Comparison of ENCODE assay signal across 11 mouse cellular contexts in genomic region chr7:28558486-28558885, GRCm38 (mm10). TPM values are rescaled to one million over a fixed set of nuclear protein-coding genes. Genes with fewer than 3 reads are reported as not detected.
DNase-seq lines count a peak whose midpoint lies in the region; ATAC-seq lines count a peak whose summit lies in the region.
"Had no signal": no experiment of that assay in that cellular context is flagged by ENCODE, and none has a peak within 500 bp of the region (broad histone marks: within the 10 kb centered on the region; RNA-seq: fewer than 3 reads in every experiment).

No protein-coding gene starts in this region.

- intact Hi-C loops in heart, postnatal 10 days (cut with DNase I): no loop called here

- no peak overlapping the region for H3K9ac ChIP-seq in heart, embryonic 12.5 days
- H3K9ac ChIP-seq in lung, embryonic 15.5 days: no peak overlapping the region
- H3K9ac ChIP-seq in midbrain, embryonic 13.5 days (replicated peaks): no peak overlapping the region
- H3K9ac ChIP-seq in forebrain, embryonic 12.5 days: no peak overlapping the region

- H3K4me1 ChIP-seq in heart, embryonic 12.5 days (replicated peaks): peaks cover 34% of the 10 kb centered on the region
- peaks cover 38% of the 10 kb centered on the region for H3K4me1 ChIP-seq in lung, embryonic 15.5 days
- H3K4me1 ChIP-seq in midbrain, embryonic 13.5 days (replicated peaks): peaks cover 4% of the 10 kb centered on the region; the same call in 1 of the 2 replicates
- peaks cover 5% of the 10 kb centered on the region; the same call in 1 of the 2 replicates for H3K4me1 ChIP-seq in forebrain, embryonic 12.5 days

- WGBS in heart, embryonic 12.5 days: 60% methylated on average over 4 of the region's 4 CpGs
- WGBS in lung, embryonic 15.5 days: 43% methylated on average over 4 of the region's 4 CpGs
- 72% methylated on average over 4 of the region's 4 CpGs for WGBS in midbrain, embryonic 13.5 days
- WGBS in forebrain, embryonic 12.5 days: 71% methylated on average over 4 of the region's 4 CpGs

- ATAC-seq in heart, embryonic 12.5 days (ENCODE audit: insufficient number of reproducible peaks, low FRiP score): no peak
- peak; percentile 87 for ATAC-seq in lung, embryonic 15.5 days (ENCODE audit: borderline replicate concordance, extremely low read depth, low FRiP score, low TSS enrichment)
- ATAC-seq in midbrain, embryonic 13.5 days: no peak
- ATAC-seq in forebrain, embryonic 12.5 days (ENCODE audit: low FRiP score): no peak

- no peaks in the 10 kb centered on the region for H3K9me3 ChIP-seq in heart, embryonic 12.5 days (replicated peaks)
- no peaks in the 10 kb centered on the region for H3K9me3 ChIP-seq in lung, embryonic 15.5 days
- 0 out of 2 replicates have a peak, but pooled peaks cover under 1% of the 10 kb centered on the region for H3K9me3 ChIP-seq in midbrain, embryonic 13.5 days
- no peaks in the 10 kb centered on the region for H3K9me3 ChIP-seq in forebrain, embryonic 12.5 days
- H3K9me3 ChIP-seq: G1E had no signal

- no peaks in the 10 kb centered on the region for H3K27me3 ChIP-seq in heart, embryonic 12.5 days (replicated peaks)
- no peaks in the 10 kb centered on the region for H3K27me3 ChIP-seq in lung, embryonic 15.5 days
- H3K27me3 ChIP-seq in midbrain, embryonic 13.5 days: no peaks in the 10 kb centered on the region
- H3K27me3 ChIP-seq in forebrain, embryonic 12.5 days: no peaks in the 10 kb centered on the region

- H3K4me2 ChIP-seq in heart, embryonic 12.5 days: no peak overlapping the region
- H3K4me2 ChIP-seq in lung, embryonic 15.5 days: no peak overlapping the region
- H3K4me2 ChIP-seq in midbrain, embryonic 13.5 days (replicated peaks): no peak overlapping the region
- no peak overlapping the region for H3K4me2 ChIP-seq in forebrain, embryonic 12.5 days

- DNase-seq in heart, adult 18-20 months: peak; percentile 66 to 79
- DNase-seq in ZHBTc4 (ENCODE audit: low read depth, low spot score): peak; percentile 60
- peak; percentile 70 to 72 for DNase-seq in heart, postnatal 10 days
- no peak for DNase-seq in embryo, embryonic 11 days

- no peak overlapping the region for H3K27ac ChIP-seq in heart, embryonic 12.5 days (ENCODE audit: poor library complexity, severe bottlenecking)
- peak overlapping the region; percentile 82 for H3K27ac ChIP-seq in lung, embryonic 15.5 days
- H3K27ac ChIP-seq in midbrain, embryonic 13.5 days: no peak overlapping the region
- no peak overlapping the region for H3K27ac ChIP-seq in forebrain, embryonic 12.5 days

- peaks cover 51% of the 10 kb centered on the region for H3K36me3 ChIP-seq in heart, embryonic 12.5 days
- peaks cover 38% of the 10 kb centered on the region for H3K36me3 ChIP-seq in lung, embryonic 15.5 days
- H3K36me3 ChIP-seq in midbrain, embryonic 13.5 days: peaks cover 54% of the 10 kb centered on the region
- H3K36me3 ChIP-seq in forebrain, embryonic 12.5 days (replicated peaks): peaks cover 48% of the 10 kb centered on the region

- no peak overlapping the region for H3K4me3 ChIP-seq in heart, embryonic 12.5 days
- H3K4me3 ChIP-seq in lung, embryonic 15.5 days: no peak overlapping the region
- H3K4me3 ChIP-seq in midbrain, embryonic 13.5 days (replicated peaks): no peak overlapping the region
- H3K4me3 ChIP-seq in forebrain, embryonic 12.5 days (replicated peaks): no peak overlapping the region

RNA-seq across cellular contexts. Expression of gene Nccrp1, which starts 11.4 kb away (rescaled TPM):
- not detected for total RNA-seq in heart, adult 18-20 months (2021)
- polyA plus RNA-seq in heart, embryonic 12.5 days (2016; fragmentation: Nextera tagmentation; extraction: Ambion mirVana): not detected in 2 replicates
- total RNA-seq in heart, postnatal 10 days (2021): not detected
- not detected in 2 replicates for polyA plus RNA-seq in lung, embryonic 15.5 days (2015; fragmentation: Nextera tagmentation; extraction: Ambion mirVana)
- not detected in 2 replicates for polyA plus RNA-seq in midbrain, embryonic 13.5 days (2015; fragmentation: Nextera tagmentation; extraction: Ambion mirVana)
- not detected in 2 replicates for polyA plus RNA-seq in forebrain, embryonic 12.5 days (2016; fragmentation: Nextera tagmentation; extraction: Ambion mirVana)
- total RNA-seq: G1E had no signal
- polyA plus RNA-seq: embryonic facial prominence, embryonic 11.5 days; limb, embryonic 11.5 days had no signal

RNA-seq across cellular contexts. Expression of gene Sycn, which starts 17.8 kb away (rescaled TPM):
- not detected for total RNA-seq in heart, adult 18-20 months (2021)
- not detected in 2 replicates for polyA plus RNA-seq in heart, embryonic 12.5 days (2016; fragmentation: Nextera tagmentation; extraction: Ambion mirVana)
- total RNA-seq in heart, postnatal 10 days (2021): not detected
- 0.53 TPM in 1 of 2 replicates, not detected in the other for polyA plus RNA-seq in lung, embryonic 15.5 days (2015; fragmentation: Nextera tagmentation; extraction: Ambion mirVana)
- not detected in 2 replicates for polyA plus RNA-seq in midbrain, embryonic 13.5 days (2015; fragmentation: Nextera tagmentation; extraction: Ambion mirVana)
- polyA plus RNA-seq in forebrain, embryonic 12.5 days (2016; fragmentation: Nextera tagmentation; extraction: Ambion mirVana): not detected in 2 replicates
- total RNA-seq: G1E had no signal
- polyA plus RNA-seq: embryonic facial prominence, embryonic 11.5 days; G1E; limb, embryonic 11.5 days had no signal

RNA-seq across cellular contexts. Expression of gene Ifnl3, which starts 35.9 kb away (rescaled TPM):
- total RNA-seq in heart, adult 18-20 months (2021): not detected
- not detected in 2 replicates for polyA plus RNA-seq in heart, embryonic 12.5 days (2016; fragmentation: Nextera tagmentation; extraction: Ambion mirVana)
- total RNA-seq in heart, postnatal 10 days (2021): not detected
- not detected in 2 replicates for polyA plus RNA-seq in lung, embryonic 15.5 days (2015; fragmentation: Nextera tagmentation; extraction: Ambion mirVana)
- not detected in 2 replicates for polyA plus RNA-seq in midbrain, embryonic 13.5 days (2015; fragmentation: Nextera tagmentation; extraction: Ambion mirVana)
- polyA plus RNA-seq in forebrain, embryonic 12.5 days (2016; fragmentation: Nextera tagmentation; extraction: Ambion mirVana): not detected in 2 replicates
- total RNA-seq: G1E had no signal
- polyA plus RNA-seq: embryonic facial prominence, embryonic 11.5 days; G1E; limb, embryonic 11.5 days had no signal

RNA-seq across cellular contexts. Expression of gene Samd4b, which starts 39.5 kb away (rescaled TPM):
- 10 to 100 TPM; 19.6 to 22.1 TPM for total RNA-seq in heart, adult 18-20 months (2021)
- 29.0 and 29.5 TPM in 2 replicates for polyA plus RNA-seq in heart, embryonic 12.5 days (2016; fragmentation: Nextera tagmentation; extraction: Ambion mirVana)
- 10 to 100 TPM; 37.7 to 40.4 TPM for total RNA-seq in heart, postnatal 10 days (2021)
- 21.3 and 21.6 TPM in 2 replicates for polyA plus RNA-seq in lung, embryonic 15.5 days (2015; fragmentation: Nextera tagmentation; extraction: Ambion mirVana)
- 20.0 and 25.7 TPM in 2 replicates for polyA plus RNA-seq in midbrain, embryonic 13.5 days (2015; fragmentation: Nextera tagmentation; extraction: Ambion mirVana)
- polyA plus RNA-seq in forebrain, embryonic 12.5 days (2016; fragmentation: Nextera tagmentation; extraction: Ambion mirVana): 35.6 and 37.6 TPM in 2 replicates

RNA-seq across cellular contexts. Expression of gene Pak4, which starts 39.5 kb away (rescaled TPM):
- total RNA-seq in heart, adult 18-20 months (2021): 1 to 10 TPM; 8.8 to 9.9 TPM
- polyA plus RNA-seq in heart, embryonic 12.5 days (2016; fragmentation: Nextera tagmentation; extraction: Ambion mirVana): 32.7 TPM in 2 replicates
- total RNA-seq in heart, postnatal 10 days (2021): 10 to 100 TPM; 11.2 to 15.6 TPM
- 55.4 and 60.8 TPM in 2 replicates for polyA plus RNA-seq in lung, embryonic 15.5 days (2015; fragmentation: Nextera tagmentation; extraction: Ambion mirVana)
- polyA plus RNA-seq in midbrain, embryonic 13.5 days (2015; fragmentation: Nextera tagmentation; extraction: Ambion mirVana): 25.6 and 28.0 TPM in 2 replicates
- polyA plus RNA-seq in forebrain, embryonic 12.5 days (2016; fragmentation: Nextera tagmentation; extraction: Ambion mirVana): 41.0 and 43.9 TPM in 2 replicates
